Mouse (Mus musculus): ENCODE measurements at regions not wholly inside any gene's neighbourhood (a gene's known extent, or its start where the extent isn't known, plus 50 kb on each side); places are given as distances from the start of the nearest gene placed in this dataset.
"Not testable (repeated sequence)": the region's sequence is repeated elsewhere in the genome, so short reads cannot be mapped to it uniquely, and the experiment has no call there.

DNA sequence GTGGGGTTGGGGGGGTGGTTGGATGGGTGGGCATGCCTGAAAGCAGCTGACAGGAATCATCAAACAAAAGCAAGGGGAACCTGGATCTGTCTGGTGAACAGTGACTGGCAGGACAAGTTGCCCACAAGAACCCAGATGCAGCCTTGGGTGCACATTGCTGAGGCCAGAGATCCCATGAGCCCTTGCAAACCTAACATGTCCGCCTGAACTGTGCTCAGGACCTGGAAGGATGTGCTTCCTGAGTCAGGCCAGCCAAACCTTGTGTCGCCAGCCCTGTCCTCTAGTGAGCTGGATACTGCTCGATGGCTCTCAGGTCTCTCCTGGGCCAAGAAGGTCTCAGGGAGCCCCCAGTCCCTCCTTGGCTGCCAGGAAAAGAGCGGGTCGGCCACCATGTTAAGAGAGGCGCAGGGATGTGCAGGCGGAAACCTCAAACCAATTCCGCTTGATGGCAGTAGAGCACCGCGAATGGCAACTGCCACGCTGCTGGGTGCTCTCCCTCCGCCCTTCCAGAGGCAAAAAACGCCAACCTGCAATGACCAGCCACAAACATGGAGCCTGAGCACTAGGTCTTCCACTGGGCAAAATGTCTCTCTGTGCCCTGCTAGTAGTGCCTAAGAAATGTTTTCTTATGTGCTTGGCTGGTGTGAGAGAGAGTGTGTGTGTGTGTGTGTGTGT lies 140.2 kb downstream of the Pls3 start:
- H3ac ChIP-seq (ENCODE audit: control insufficient read depth, insufficient read length); H3K36me3 ChIP-seq (ENCODE audit: control insufficient read depth, insufficient read depth); H3K27me3 ChIP-seq (ENCODE audit: control insufficient read depth, insufficient read depth, insufficient read length); H3K4me3 ChIP-seq; H3K4me2 ChIP-seq (ENCODE audit: low read depth); H3K79me2 ChIP-seq (ENCODE audit: control insufficient read depth, insufficient read depth): not testable (repeated sequence)

DNA sequence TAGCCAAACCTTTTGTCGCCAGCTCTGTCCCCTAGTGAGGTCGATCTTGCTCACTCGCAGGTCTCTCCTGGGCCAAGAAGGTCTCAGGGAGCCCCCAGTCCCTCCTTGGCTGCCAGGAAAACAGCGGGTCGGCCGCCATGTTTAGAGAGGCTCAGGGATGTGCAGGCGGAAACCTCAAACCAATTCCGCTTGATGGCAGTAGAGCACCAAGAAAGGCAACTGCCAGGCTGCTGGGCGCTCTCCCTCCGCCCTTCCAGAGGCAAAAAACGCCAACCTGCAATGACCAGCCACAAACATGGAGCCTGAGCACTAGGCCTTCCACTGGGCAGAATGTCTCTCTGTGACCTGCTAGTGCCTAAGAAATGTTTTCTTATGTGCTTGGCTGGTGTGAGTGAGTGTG lies 141.3 kb downstream of the Pls3 start:
- not testable (repeated sequence) for H3K4me2 ChIP-seq (ENCODE audit: low read depth); H3K79me2 ChIP-seq (ENCODE audit: control insufficient read depth, insufficient read depth); H3ac ChIP-seq (ENCODE audit: control insufficient read depth, insufficient read length); H3K36me3 ChIP-seq (ENCODE audit: control insufficient read depth, insufficient read depth); H3K4me3 ChIP-seq; H3K27me3 ChIP-seq (ENCODE audit: control insufficient read depth, insufficient read depth, insufficient read length)

GRCm38 (mm10) chrX:75729791-75730190 lies 145.2 kb downstream of the Pls3 start:
- H3K27me3 ChIP-seq (ENCODE audit: control insufficient read depth, insufficient read depth, insufficient read length); H3K4me2 ChIP-seq (ENCODE audit: low read depth); H3K4me3 ChIP-seq; H3K79me2 ChIP-seq (ENCODE audit: control insufficient read depth, insufficient read depth); H3ac ChIP-seq (ENCODE audit: control insufficient read depth, insufficient read length); H3K36me3 ChIP-seq (ENCODE audit: control insufficient read depth, insufficient read depth): not testable (repeated sequence)

- no peaks in the 10 kb centered on the region for H3K36me3 ChIP-seq (ENCODE audit: control insufficient read depth, insufficient read depth)
- no peaks in the 10 kb centered on the region for H3K27me3 ChIP-seq (ENCODE audit: control insufficient read depth, insufficient read depth, insufficient read length)
- no peak overlapping the region for H3K4me2 ChIP-seq (ENCODE audit: low read depth)
- no peak overlapping the region for H3ac ChIP-seq (ENCODE audit: control insufficient read depth, insufficient read length)
- TF ChIP-seq CEBPB (IDR thresholded peaks at IDR 0.05; ENCODE audit: insufficient read depth, poor library complexity, severe bottlenecking): no peak
- no peak for TF ChIP-seq MYOD1 (IDR thresholded peaks at IDR 0.05; ENCODE audit: control insufficient read depth in 1 of 3, insufficient read length in 2 of 3, low read depth in 2 of 3)
- no peak for TF ChIP-seq USF1 (IDR thresholded peaks at IDR 0.05; ENCODE audit: low read depth)
- no peak for TF ChIP-seq MYOG (IDR thresholded peaks at IDR 0.05; ENCODE audit: control insufficient read depth in 1 of 3, insufficient read depth in 1 of 3, insufficient read length in 2 of 3, low read depth in 2 of 3)
- TF ChIP-seq MAX (IDR thresholded peaks at IDR 0.05; ENCODE audit: low read depth): no peak
- no peak for TF ChIP-seq POLR2AphosphoS2 (IDR thresholded peaks at IDR 0.05; ENCODE audit: insufficient read length, low read depth)
- no peak for TF ChIP-seq POLR2A (IDR thresholded peaks at IDR 0.05; ENCODE audit: insufficient read length, low read depth)
- TF ChIP-seq SRF (IDR thresholded peaks at IDR 0.05; ENCODE audit: control insufficient read depth, insufficient read length, low read depth): no peak
- no peak for TF ChIP-seq E2F4 (IDR thresholded peaks at IDR 0.05; ENCODE audit: insufficient read depth)
- no peak for TF ChIP-seq TCF3 (IDR thresholded peaks at IDR 0.05; ENCODE audit: insufficient read length, low read depth)
- no peak for TF ChIP-seq TCF12 (IDR thresholded peaks at IDR 0.05; ENCODE audit: insufficient read depth, poor library complexity, severe bottlenecking)
- TF ChIP-seq REST (IDR thresholded peaks at IDR 0.05; ENCODE audit: insufficient read depth, insufficient read length): no peak
- H3K4me3 ChIP-seq: no peak overlapping the region
- no peaks in the 10 kb centered on the region for H3K79me2 ChIP-seq (ENCODE audit: control insufficient read depth, insufficient read depth)
Measured at GRCm38 (mm10) chrX:75728507-75728906, 146.5 kb downstream of the Pls3 start.

DNA sequence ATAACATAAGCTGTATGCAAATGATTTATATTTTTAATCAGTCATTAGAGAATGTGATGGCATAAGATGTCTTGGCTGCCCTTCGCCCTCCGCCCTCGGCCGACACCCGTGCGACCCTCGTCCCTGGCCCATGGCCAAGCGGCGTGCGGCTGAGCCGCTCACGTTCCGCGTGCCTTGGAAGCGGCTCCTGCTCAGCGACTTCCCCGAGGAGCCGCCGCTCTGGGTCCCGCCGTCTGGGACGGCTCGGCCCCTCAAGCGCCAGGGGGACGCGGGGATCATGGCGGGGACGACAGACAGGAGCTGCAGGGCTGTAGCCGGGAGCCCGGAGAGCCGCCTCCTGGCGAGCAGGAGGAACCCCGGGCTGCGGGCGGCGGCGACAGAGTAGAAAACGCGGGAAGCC lies 145.5 kb upstream of the Rab39b start:
- not testable (repeated sequence) for H3K4me2 ChIP-seq (ENCODE audit: low read depth); H3K27me3 ChIP-seq (ENCODE audit: control insufficient read depth, insufficient read depth, insufficient read length); H3K79me2 ChIP-seq (ENCODE audit: control insufficient read depth, insufficient read depth); H3ac ChIP-seq (ENCODE audit: control insufficient read depth, insufficient read length); H3K36me3 ChIP-seq (ENCODE audit: control insufficient read depth, insufficient read depth); H3K4me3 ChIP-seq

DNA sequence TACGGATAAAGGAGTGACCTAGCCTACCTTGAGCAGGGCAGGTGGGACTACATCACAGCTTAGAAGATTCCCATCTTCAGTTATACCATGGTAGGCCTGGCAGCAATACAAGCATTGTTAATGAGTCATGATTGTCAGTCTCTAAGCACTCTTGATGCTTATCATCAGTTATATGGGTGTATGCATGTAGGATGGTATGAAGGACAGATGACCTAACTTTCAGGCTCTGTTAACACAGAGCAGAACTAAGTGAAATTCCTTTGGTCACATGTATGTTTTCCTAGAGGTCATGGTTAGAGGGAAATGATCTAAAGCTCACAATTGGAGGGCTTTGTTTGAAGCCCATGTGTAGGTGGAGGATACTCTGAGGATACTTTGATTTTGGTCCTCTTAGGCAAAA lies 121.9 kb upstream of the Rab39b start:
- no peaks in the 10 kb centered on the region for H3K36me3 ChIP-seq (ENCODE audit: control insufficient read depth, insufficient read depth)
- H3K4me2 ChIP-seq (ENCODE audit: low read depth): no peak overlapping the region
- no peak overlapping the region for H3ac ChIP-seq (ENCODE audit: control insufficient read depth, insufficient read length)
- no peak overlapping the region for H3K4me3 ChIP-seq
- H3K27me3 ChIP-seq (ENCODE audit: control insufficient read depth, insufficient read depth, insufficient read length): no peaks in the 10 kb centered on the region
- no peaks in the 10 kb centered on the region for H3K79me2 ChIP-seq (ENCODE audit: control insufficient read depth, insufficient read depth)
- TF ChIP-seq MYOD1 (IDR thresholded peaks at IDR 0.05; ENCODE audit: control insufficient read depth in 1 of 3, insufficient read length in 2 of 3, low read depth in 2 of 3) (no peak), CEBPB (IDR thresholded peaks at IDR 0.05; ENCODE audit: insufficient read depth, poor library complexity, severe bottlenecking) (no peak), POLR2A (IDR thresholded peaks at IDR 0.05; ENCODE audit: insufficient read length, low read depth) (no peak), MAX (IDR thresholded peaks at IDR 0.05; ENCODE audit: low read depth) (no peak), TCF3 (IDR thresholded peaks at IDR 0.05; ENCODE audit: insufficient read length, low read depth) (no peak), USF1 (IDR thresholded peaks at IDR 0.05; ENCODE audit: low read depth) (no peak), SRF (IDR thresholded peaks at IDR 0.05; ENCODE audit: control insufficient read depth, insufficient read length, low read depth) (no peak), REST (IDR thresholded peaks at IDR 0.05; ENCODE audit: insufficient read depth, insufficient read length) (no peak), E2F4 (IDR thresholded peaks at IDR 0.05; ENCODE audit: insufficient read depth) (no peak), MYOG (IDR thresholded peaks at IDR 0.05; ENCODE audit: control insufficient read depth in 1 of 3, insufficient read depth in 1 of 3, insufficient read length in 2 of 3, low read depth in 2 of 3) (no peak), TCF12 (IDR thresholded peaks at IDR 0.05; ENCODE audit: insufficient read depth, poor library complexity, severe bottlenecking) (no peak), POLR2AphosphoS2 (IDR thresholded peaks at IDR 0.05; ENCODE audit: insufficient read length, low read depth) (no peak)

- not testable (repeated sequence) for H3K36me3 ChIP-seq (ENCODE audit: control insufficient read depth, insufficient read depth); H3ac ChIP-seq (ENCODE audit: control insufficient read depth, insufficient read length); H3K4me3 ChIP-seq; H3K27me3 ChIP-seq (ENCODE audit: control insufficient read depth, insufficient read depth, insufficient read length); H3K4me2 ChIP-seq (ENCODE audit: low read depth); H3K79me2 ChIP-seq (ENCODE audit: control insufficient read depth, insufficient read depth)
Measured at GRCm38 (mm10) chrX:75675271-75675670, 97.2 kb upstream of the Rab39b start.
